Mouse (Mus musculus) G1E (cell line): ENCODE results near the gene Tmem39b. TPM values are rescaled to one million over a fixed set of nuclear protein-coding genes. Genes with fewer than 3 reads are reported as not detected.
"Not testable (repeated sequence)": the region's sequence is repeated elsewhere in the genome, so short reads cannot be mapped to it uniquely, and the experiment has no call there.

Source experiments
- ATAC-seq: 2 replicates; pipeline ENCODE4 v1.8.0; 2016; ENCODE audit warnings: mild to moderate bottlenecking; ENCODE audit not compliant: insufficient number of reproducible peaks, poor library complexity, low FRiP score, severe bottlenecking; ENCODE audit errors: extremely low read depth
- DNase-seq: peaks from one replicate; pipeline ENCODE4 v3.0.0; 2012; ENCODE audit warnings: low spot score
- H3K27me3 ChIP-seq: 2 replicates; pipeline ENCODE4 v1.6.1; 2012; ENCODE audit warnings: mild to moderate bottlenecking, low read length, inconsistent platforms; ENCODE audit not compliant: insufficient read depth
- H3K36me3 ChIP-seq: replicated peaks from 2 replicates; pipeline ENCODE3; 2012; ENCODE audit warnings: mild to moderate bottlenecking, inconsistent platforms
- H3K4me1 ChIP-seq: 2 replicates; pipeline ENCODE4 v1.6.1; 2012; ENCODE audit warnings: low read depth, low read length, inconsistent platforms, mixed read lengths; ENCODE audit not compliant: insufficient read depth
- H3K4me3 ChIP-seq: 2 replicates; pipeline ENCODE4 v1.5.1; 2012; ENCODE audit warnings: low read depth, mild to moderate bottlenecking, inconsistent platforms, low read length, moderate library complexity, mixed read lengths
- H3K9me3 ChIP-seq: replicated peaks from 2 replicates; pipeline ENCODE4 v1.6.1; 2012; ENCODE audit warnings: inconsistent platforms
- CTCF ChIP-seq: IDR thresholded peaks from 2 replicates; pipeline ENCODE4 v1.5.1; 2012; ENCODE audit warnings: low read depth, low read length, inconsistent platforms, mixed read lengths
- GATA1 ChIP-seq: IDR thresholded peaks from 2 replicates; pipeline ENCODE4 v1.6.1; 2012; ENCODE audit warnings: borderline replicate concordance, low read length, inconsistent platforms, mixed read lengths
- GATA2 ChIP-seq: IDR thresholded peaks from 2 replicates; pipeline ENCODE4 v1.6.1; 2012; ENCODE audit warnings: low read depth, low read length, inconsistent platforms, borderline replicate concordance
- POLR2AphosphoS5 ChIP-seq: IDR thresholded peaks from 2 replicates; pipeline ENCODE4 v1.6.1; 2012; ENCODE audit warnings: low read depth, low read length, inconsistent platforms; ENCODE audit not compliant: insufficient replicate concordance
- TAL1 ChIP-seq: conservative IDR thresholded peaks from 2 replicates; pipeline ENCODE4 v1.6.1; 2012; ENCODE audit warnings: low read depth, low read length, inconsistent platforms, mixed read lengths
- polyA plus RNA-seq: library from polyadenylated mRNA; stranded (reverse); fragments of >175 nt; gene quantifications from 2 replicates; pipeline ENCODE4 v1.2.3, GENCODE M21; 2012
- total RNA-seq, 2 experiments: library from RNA; stranded (forward) in 1 of 2; stranded (reverse) in 1 of 2; fragments of 200-1000 nt in 1 of 2; fragments of >200 nt in 1 of 2; fragmentation: Nextera tagmentation in 1 of 2; gene quantifications; 2 replicates each; pipeline ENCODE4 v1.2.3; 2014 to 2017

Gene Tmem39b
- total and polyA plus RNA-seq, 3 experiments, result 3.9 to 34.3 (median 18.3) TPM

DNA sequence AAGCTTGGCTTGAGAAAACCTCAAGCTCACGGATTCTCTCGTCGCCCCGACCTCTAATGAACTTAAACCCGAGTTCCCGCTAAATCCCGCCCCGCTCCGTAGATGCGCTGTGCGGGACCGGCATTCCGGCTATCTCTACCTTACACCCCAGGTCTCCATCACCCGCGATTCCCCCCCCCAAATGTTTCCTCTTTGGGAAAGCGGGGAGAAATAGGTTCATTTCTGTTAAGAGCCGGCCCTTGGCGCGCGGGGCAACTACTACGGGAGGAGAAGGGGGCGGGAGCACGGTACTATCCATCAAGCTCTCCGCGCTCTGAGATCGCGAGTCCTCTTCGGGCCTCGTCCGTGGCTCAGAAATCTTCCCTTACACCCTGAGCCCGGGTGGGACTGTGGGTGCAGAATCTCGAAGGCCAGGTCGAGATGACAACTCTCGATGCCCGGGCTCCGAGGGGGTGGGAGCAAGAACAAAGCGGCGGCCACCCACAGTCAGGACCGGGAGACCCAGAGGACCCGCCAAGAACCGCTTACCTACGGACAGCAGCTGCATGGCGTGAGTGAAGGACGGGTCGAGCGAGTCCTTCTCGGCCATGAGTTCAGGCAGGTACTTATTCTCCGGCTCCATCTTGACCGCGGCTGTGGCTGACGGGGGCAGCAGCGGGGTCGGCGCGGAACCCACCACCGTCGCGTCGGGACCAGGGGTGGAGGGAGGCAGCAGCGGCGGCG lies 44.8 kb upstream of the Tmem39b start:
- Histone ChIP-seq H3K27me3 (no peaks in the 10 kb centered on the region), H3K9me3 (no peaks in the 10 kb centered on the region), H3K4me3 (peak overlapping the region; percentile 98), H3K36me3 (peaks cover 22% of the 10 kb centered on the region), H3K4me1 (peaks cover 48% of the 10 kb centered on the region)
- no peak for ATAC-seq
- no peak for TF ChIP-seq GATA2
- no peak for TF ChIP-seq TAL1
- no peak for TF ChIP-seq CTCF
- no peak for TF ChIP-seq POLR2AphosphoS5
- TF ChIP-seq GATA1, result no peak
- peak; percentile 36 for DNase-seq

DNA sequence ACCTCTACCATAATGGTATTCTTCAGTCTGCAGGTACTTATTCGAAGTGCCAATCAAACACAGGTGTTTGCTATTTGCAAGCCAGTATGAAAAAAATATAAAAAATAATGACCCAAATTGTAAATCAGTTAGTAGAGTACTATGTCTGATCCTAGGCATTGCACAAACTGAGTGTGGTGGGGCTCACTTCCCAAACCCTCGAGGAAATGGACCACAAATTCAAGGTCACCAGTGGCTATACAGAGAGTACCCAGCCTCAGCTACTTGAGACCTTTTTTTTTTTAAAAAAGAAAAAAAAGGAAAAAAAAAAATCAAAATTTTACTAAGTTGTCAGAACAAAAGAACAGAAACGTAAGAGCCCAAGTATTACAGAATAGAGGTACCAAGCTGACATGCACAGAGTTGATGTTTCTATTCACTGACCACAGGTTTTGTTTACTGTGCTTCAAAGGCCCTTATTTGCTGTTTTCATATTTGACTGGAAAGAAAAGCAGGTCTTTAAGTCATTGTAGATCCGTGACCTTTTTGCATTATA lies 42.5 kb upstream of the Tmem39b start:
- ATAC-seq (no peak), DNase-seq (no peak)
- Histone ChIP-seq H3K27me3 (no peaks in the 10 kb centered on the region), H3K4me1 (peaks cover 42% of the 10 kb centered on the region), H3K4me3 (no peak overlapping the region), H3K36me3 (peaks cover 40% of the 10 kb centered on the region), H3K9me3 (no peaks in the 10 kb centered on the region)
- no peak for TF ChIP-seq TAL1

DNA sequence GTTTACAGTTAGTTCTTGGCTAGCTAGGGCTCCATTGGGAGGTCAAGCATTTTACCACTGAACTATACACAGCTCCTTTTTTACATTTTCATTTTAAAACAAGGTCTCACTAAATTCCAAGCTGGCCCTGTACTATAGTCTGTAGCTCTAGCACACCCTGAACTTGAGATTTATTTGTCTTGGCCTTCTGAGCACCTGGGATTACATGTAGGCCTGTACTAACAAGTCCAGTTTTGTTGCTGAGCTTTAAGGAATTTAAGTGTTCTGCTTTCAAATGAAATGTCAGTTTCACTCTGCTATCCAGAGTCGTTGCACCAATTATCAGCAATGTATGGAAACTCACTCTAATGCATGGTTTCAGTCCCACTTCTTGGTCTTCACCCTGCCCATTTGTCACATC lies 39.5 kb upstream of the Tmem39b start:
- no peaks in the 10 kb centered on the region for H3K27me3 ChIP-seq
- H3K4me3 ChIP-seq, result no peak overlapping the region
- TF ChIP-seq CTCF (no peak), GATA2 (no peak), POLR2AphosphoS5 (no peak), GATA1 (no peak), TAL1 (no peak)
- H3K4me1 ChIP-seq, result peaks cover 58% of the 10 kb centered on the region
- no peak for ATAC-seq
- no peak for DNase-seq
- no peaks in the 10 kb centered on the region for H3K9me3 ChIP-seq
- H3K36me3 ChIP-seq, result peaks cover 52% of the 10 kb centered on the region

DNA sequence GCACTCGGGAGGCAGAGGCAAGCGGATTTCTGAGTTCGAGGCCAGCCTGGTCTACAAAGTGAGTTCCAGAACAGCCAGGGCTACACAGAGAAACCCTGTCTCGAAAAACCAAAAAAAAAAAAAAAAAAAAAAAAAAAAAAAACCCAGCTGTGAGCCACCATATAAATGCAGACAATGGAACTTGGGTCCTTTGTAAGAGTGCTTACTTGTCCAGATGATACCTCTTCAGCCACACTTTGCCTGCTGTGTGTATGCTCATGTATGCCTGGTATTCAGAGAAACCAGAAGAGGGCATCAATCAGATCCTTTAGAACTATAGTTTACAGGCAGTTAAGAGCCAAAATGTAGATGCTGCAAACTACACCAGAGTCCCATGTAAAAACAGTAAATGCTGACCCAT lies 38.8 kb upstream of the Tmem39b start:
- H3K36me3 ChIP-seq, result peaks cover 52% of the 10 kb centered on the region
- not testable (repeated sequence) for ATAC-seq, DNase-seq, H3K27me3 ChIP-seq, H3K9me3 ChIP-seq, H3K4me3 ChIP-seq
- H3K4me1 ChIP-seq, result peaks cover 63% of the 10 kb centered on the region

DNA sequence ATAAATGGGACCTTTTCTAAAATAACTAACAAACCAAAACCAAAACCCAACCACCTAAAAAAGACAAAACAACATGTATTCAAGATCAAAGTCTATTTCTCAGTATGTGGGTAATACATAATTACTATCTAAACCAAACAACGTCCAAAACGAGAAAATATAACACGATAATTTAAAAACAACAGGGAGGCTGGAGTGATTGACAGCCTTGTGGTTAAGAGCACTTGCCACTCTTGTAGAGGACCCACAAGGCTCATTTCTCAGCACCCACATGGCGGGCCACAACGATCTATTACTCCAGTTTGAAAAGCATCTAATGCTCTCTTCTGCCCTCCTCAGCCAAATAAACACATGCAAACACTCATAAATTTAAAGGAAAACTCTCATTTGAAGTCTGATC lies 34.8 kb upstream of the Tmem39b start:
- ATAC-seq (no peak), DNase-seq (no peak)
- Histone ChIP-seq H3K36me3 (peaks cover 60% of the 10 kb centered on the region), H3K9me3 (no peaks in the 10 kb centered on the region), H3K4me1 (peaks cover 40% of the 10 kb centered on the region), H3K27me3 (no peaks in the 10 kb centered on the region), H3K4me3 (no peak overlapping the region; the same call in 1 of the 2 replicates)
- TF ChIP-seq CTCF (no peak), TAL1 (no peak), GATA2 (no peak)

DNA sequence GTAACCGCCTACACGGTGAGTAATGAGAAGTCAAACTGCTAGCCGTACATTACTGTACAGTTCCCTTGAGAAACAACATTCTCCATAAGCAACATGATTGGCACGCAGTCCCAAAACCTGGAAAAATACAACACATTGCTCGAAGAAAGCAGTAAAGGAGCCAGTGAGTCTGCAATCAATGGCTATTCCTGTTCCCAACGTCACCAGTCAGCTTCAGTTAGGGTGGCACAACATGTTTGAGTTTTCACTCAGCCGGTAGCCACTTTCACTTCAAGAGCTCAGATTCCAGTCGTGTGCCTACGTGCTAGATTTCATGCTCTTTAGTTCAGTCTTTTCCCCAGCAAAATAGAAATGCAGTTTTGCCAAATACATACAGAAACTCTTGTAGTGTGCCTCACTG lies 19.7 kb upstream of the Tmem39b start:
- no peak for TF ChIP-seq TAL1
- TF ChIP-seq GATA1, result no peak
- TF ChIP-seq POLR2AphosphoS5, result no peak
- TF ChIP-seq GATA2, result no peak
- TF ChIP-seq CTCF, result no peak
- Histone ChIP-seq H3K4me3 (no peak overlapping the region), H3K9me3 (no peaks in the 10 kb centered on the region), H3K36me3 (peaks cover 84% of the 10 kb centered on the region), H3K27me3 (no peaks in the 10 kb centered on the region), H3K4me1 (no peaks in the 10 kb centered on the region)
- DNase-seq (no peak), ATAC-seq (no peak)

DNA sequence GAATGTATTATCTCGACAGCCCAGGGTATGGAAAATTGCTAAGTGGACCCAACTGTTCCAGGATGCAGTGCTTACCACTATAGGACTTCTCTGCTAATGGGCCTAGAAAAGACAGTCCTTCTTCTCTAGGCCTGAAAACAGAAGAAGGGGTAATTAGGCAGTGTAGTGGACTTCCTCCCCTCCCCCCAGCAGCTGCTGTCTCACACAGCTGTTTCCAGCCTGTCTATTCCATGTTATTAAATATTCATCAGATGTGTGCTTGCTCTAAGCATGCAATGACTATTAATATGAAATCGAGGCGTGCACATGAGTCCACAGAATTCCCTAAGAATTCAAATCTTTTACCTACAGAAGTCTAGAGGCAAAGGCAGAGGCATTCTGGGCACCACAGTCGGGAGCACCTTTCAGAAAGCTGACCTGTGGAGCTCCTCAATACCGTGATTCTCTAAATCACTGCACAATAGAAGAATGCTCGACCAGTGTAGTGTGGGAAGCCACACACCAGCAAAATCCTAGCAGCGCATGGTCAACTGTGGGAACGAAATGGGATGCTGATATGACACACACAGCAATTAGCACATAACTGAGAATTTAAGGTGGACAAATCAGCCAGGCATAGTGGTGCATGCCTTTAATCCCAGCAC lies 13.0 kb upstream of the Tmem39b start:
- peaks cover 91% of the 10 kb centered on the region for H3K36me3 ChIP-seq
- no peak for TF ChIP-seq TAL1
- no peak for TF ChIP-seq GATA1
- peaks cover 3% of the 10 kb centered on the region; the same call in 1 of the 2 replicates for H3K4me1 ChIP-seq
- no peaks in the 10 kb centered on the region for H3K27me3 ChIP-seq
- no peak for ATAC-seq
- no peaks in the 10 kb centered on the region for H3K9me3 ChIP-seq
- H3K4me3 ChIP-seq, result no peak overlapping the region
- DNase-seq, result no peak
